Mouse (Mus musculus) heart, embryonic 16.5 days (tissue): ENCODE data around the gene Eif2ak1. TPM values are rescaled to one million over a fixed set of nuclear protein-coding genes. Genes with fewer than 3 reads are reported as not detected.

Experiments used
- ATAC-seq: fragments of 200-750 bp; cut with Nextera tagmentation; replicated peaks from 2 replicates; pipeline ENCODE4 v1.8.0; 2017; ENCODE audit warnings: moderate number of reproducible peaks; ENCODE audit not compliant: insufficient read depth, low FRiP score; ENCODE audit errors: extremely low read depth
- H3K27ac ChIP-seq: fragments of 300-500 bp; sonication (generic); 2 replicates; pipeline ENCODE4 v1.5.1; 2014; ENCODE audit warnings: mild to moderate bottlenecking, low read length, control low read depth, moderate library complexity
- H3K27me3 ChIP-seq: fragments of 300-500 bp; sonication (generic); 2 replicates; pipeline ENCODE4 v1.6.1; 2014; ENCODE audit warnings: low read length, mixed read lengths; ENCODE audit not compliant: control insufficient read depth, insufficient read depth
- H3K36me3 ChIP-seq: fragments of 300-500 bp; sonication (generic); 2 replicates; pipeline ENCODE4 v1.6.1; 2014; ENCODE audit not compliant: control insufficient read depth, insufficient read depth
- H3K4me1 ChIP-seq: fragments of 300-500 bp; sonication (generic); 2 replicates; pipeline ENCODE4 v1.6.1; 2014; ENCODE audit warnings: low read length, mixed read lengths; ENCODE audit not compliant: control insufficient read depth, insufficient read depth
- H3K4me2 ChIP-seq: fragments of 300-500 bp; sonication (generic); 2 replicates; pipeline ENCODE4 v1.6.1; 2014; ENCODE audit warnings: low read depth, mild to moderate bottlenecking, control low read depth, low read length
- H3K4me3 ChIP-seq: fragments of 300-500 bp; sonication (generic); 2 replicates; pipeline ENCODE4 v1.5.1; 2014; ENCODE audit warnings: mild to moderate bottlenecking, control low read depth, low read length
- H3K9ac ChIP-seq: fragments of 300-500 bp; sonication (generic); 2 replicates; pipeline ENCODE4 v1.6.1; 2014; ENCODE audit warnings: low read length, control low read depth
- H3K9me3 ChIP-seq: fragments of 300-500 bp; sonication (generic); replicated peaks from 2 replicates; pipeline ENCODE4 v1.6.1; 2016; ENCODE audit warnings: low read length; ENCODE audit not compliant: control insufficient read depth
- WGBS: fragments of 180-500 bp; shearing (Covaris S2); extraction: QIAGEN DNeasy Blood & Tissue Kit; methylation state at CpG from one replicate; pipeline ENCODE4 v1.1.7; 2014; 5-methylcytosine and 5-hydroxymethylcytosine counted together
- polyA plus RNA-seq: library from polyadenylated mRNA; unstranded; fragments of >200 nt; fragmentation: Nextera tagmentation; extraction: Ambion mirVana; gene quantifications from 2 replicates; pipeline ENCODE4 v1.2.1, GENCODE M21; 2015

The Eif2ak1 gene
- polyA plus RNA-seq, 1 experiment from 2014 or later, result 26.4 TPM

GRCm38 (mm10) chr5:143916221-143916620 is 98.6 kb downstream of the Eif2ak1 start:
- H3K9me3 ChIP-seq, result no peaks in the 10 kb centered on the region
- no peak overlapping the region for H3K9ac ChIP-seq
- no peak overlapping the region for H3K4me2 ChIP-seq
- 94% methylated on average over 9 of the region's 9 CpGs for WGBS
- H3K27ac ChIP-seq, result no peak overlapping the region
- no peaks in the 10 kb centered on the region; the same call in 1 of the 2 replicates for H3K4me1 ChIP-seq
- no peaks in the 10 kb centered on the region for H3K27me3 ChIP-seq
- no peak for ATAC-seq
- H3K36me3 ChIP-seq, result peaks cover 21% of the 10 kb centered on the region
- no peak overlapping the region for H3K4me3 ChIP-seq

GRCm38 (mm10) chr5:143917418-143917817 is 99.8 kb downstream of the Eif2ak1 start:
- H3K9ac ChIP-seq, result no peak overlapping the region
- H3K4me1 ChIP-seq, result no peaks in the 10 kb centered on the region
- H3K27me3 ChIP-seq, result no peaks in the 10 kb centered on the region
- H3K36me3 ChIP-seq, result peaks cover 28% of the 10 kb centered on the region
- ATAC-seq, result no peak
- 48% methylated on average over 5 of the region's 5 CpGs for WGBS
- H3K9me3 ChIP-seq, result no peaks in the 10 kb centered on the region
- no peak overlapping the region for H3K27ac ChIP-seq
- H3K4me3 ChIP-seq, result no peak overlapping the region
- H3K4me2 ChIP-seq, result no peak overlapping the region

- Histone ChIP-seq H3K4me3 (no peak overlapping the region), H3K27me3 (no peaks in the 10 kb centered on the region), H3K4me1 (no peaks in the 10 kb centered on the region), H3K4me2 (no peak overlapping the region), H3K9me3 (no peaks in the 10 kb centered on the region), H3K36me3 (peaks cover 30% of the 10 kb centered on the region), H3K9ac (no peak overlapping the region), H3K27ac (no peak overlapping the region)
- no peak for ATAC-seq
- 91% methylated on average over 3 of the region's 3 CpGs for WGBS
These were observed 100.5 kb downstream of the Eif2ak1 start for GRCm38 (mm10) chr5:143918120-143918519.

- Histone ChIP-seq H3K27ac (no peak overlapping the region), H3K4me3 (no peak overlapping the region), H3K9me3 (no peaks in the 10 kb centered on the region), H3K4me2 (no peak overlapping the region), H3K4me1 (no peaks in the 10 kb centered on the region), H3K27me3 (no peaks in the 10 kb centered on the region), H3K9ac (no peak overlapping the region), H3K36me3 (peaks cover 47% of the 10 kb centered on the region)
- no peak for ATAC-seq
- 67% methylated on average over 6 of the region's 6 CpGs for WGBS
These were observed 107.3 kb downstream of the Eif2ak1 start for GRCm38 (mm10) chr5:143924781-143925452.

- ATAC-seq, result no peak
- Histone ChIP-seq H3K4me1 (no peaks in the 10 kb centered on the region; the same call in 1 of the 2 replicates), H3K36me3 (peaks cover 49% of the 10 kb centered on the region)
These were observed 110.3 kb downstream of the Eif2ak1 start, which contains the start of gene Gm42421 for GRCm38 (mm10) chr5:143927875-143928274. Gm42421 (plus strand) TSS chr5:143928175.

GRCm38 (mm10) chr5:143929291-143929690 is 111.7 kb downstream of the Eif2ak1 start:
- peaks cover 40% of the 10 kb centered on the region for H3K36me3 ChIP-seq
- WGBS, result 93% methylated on average over 4 of the region's 4 CpGs
- ATAC-seq, result no peak

More at GRCm38 (mm10) chr5:143927875-143928274, 110.3 kb downstream of the Eif2ak1 start, which contains the start of gene Gm42421:
- no peaks in the 10 kb centered on the region for H3K9me3 ChIP-seq
- WGBS, result 91% methylated on average over 8 of the region's 8 CpGs
- H3K9ac ChIP-seq, result no peak within 1 kb of the TSS
- no peaks in the 10 kb centered on the region for H3K27me3 ChIP-seq
- H3K4me3 ChIP-seq, result no peak within 1 kb of the TSS
- no peak within 1 kb of the TSS for H3K4me2 ChIP-seq
- H3K27ac ChIP-seq, result no peak within 1 kb of the TSS

GRCm38 (mm10) chr5:143930656-143931055 is 113.1 kb downstream of the Eif2ak1 start:
- no peaks in the 10 kb centered on the region for H3K9me3 ChIP-seq
- no peak for ATAC-seq
- no peak overlapping the region for H3K4me3 ChIP-seq
- no peaks in the 10 kb centered on the region for H3K27me3 ChIP-seq
- peaks cover 31% of the 10 kb centered on the region for H3K36me3 ChIP-seq
- no peak overlapping the region for H3K9ac ChIP-seq
- H3K27ac ChIP-seq, result no peak overlapping the region
- 92% methylated on average over 12 of the region's 12 CpGs for WGBS
- H3K4me2 ChIP-seq, result no peak overlapping the region
- H3K4me1 ChIP-seq, result no peaks in the 10 kb centered on the region; the same call in 1 of the 2 replicates

More at GRCm38 (mm10) chr5:143929291-143929690, 111.7 kb downstream of the Eif2ak1 start:
- H3K4me2 ChIP-seq, result no peak overlapping the region
- no peak overlapping the region for H3K4me3 ChIP-seq
- no peaks in the 10 kb centered on the region for H3K9me3 ChIP-seq
- H3K27me3 ChIP-seq, result no peaks in the 10 kb centered on the region
- no peak overlapping the region for H3K9ac ChIP-seq
- no peaks in the 10 kb centered on the region; the same call in 1 of the 2 replicates for H3K4me1 ChIP-seq
- H3K27ac ChIP-seq, result no peak overlapping the region

GRCm38 (mm10) chr5:143931863-143932580 is 114.4 kb downstream of the Eif2ak1 start:
- Histone ChIP-seq H3K36me3 (peaks cover 26% of the 10 kb centered on the region), H3K4me1 (no peaks in the 10 kb centered on the region; the same call in 1 of the 2 replicates), H3K4me2 (no peak overlapping the region), H3K9me3 (no peaks in the 10 kb centered on the region), H3K4me3 (no peak overlapping the region), H3K27me3 (no peaks in the 10 kb centered on the region), H3K27ac (no peak overlapping the region), H3K9ac (no peak overlapping the region)
- no peak for ATAC-seq
- WGBS, result 76% methylated on average over 6 of the region's 6 CpGs

GRCm38 (mm10) chr5:143932831-143933230 is 115.2 kb downstream of the Eif2ak1 start, which contains the start of gene Rsph10b:
Rsph10b (plus strand) TSS chr5:143933035.
- peaks cover 26% of the 10 kb centered on the region for H3K36me3 ChIP-seq
- WGBS, result 29% methylated on average over 8 of the region's 8 CpGs
- no peaks in the 10 kb centered on the region; the same call in 1 of the 2 replicates for H3K4me1 ChIP-seq
- H3K4me2 ChIP-seq, result no peak within 1 kb of the TSS
- no peak within 1 kb of the TSS for H3K27ac ChIP-seq
- ATAC-seq, result no peak
- no peak within 1 kb of the TSS for H3K9ac ChIP-seq
- H3K9me3 ChIP-seq, result no peaks in the 10 kb centered on the region
- H3K4me3 ChIP-seq, result no peak within 1 kb of the TSS
- no peaks in the 10 kb centered on the region for H3K27me3 ChIP-seq
